Mouse (Mus musculus): ENCODE data around the gene Atf6.

Atf6 gene

DNA sequence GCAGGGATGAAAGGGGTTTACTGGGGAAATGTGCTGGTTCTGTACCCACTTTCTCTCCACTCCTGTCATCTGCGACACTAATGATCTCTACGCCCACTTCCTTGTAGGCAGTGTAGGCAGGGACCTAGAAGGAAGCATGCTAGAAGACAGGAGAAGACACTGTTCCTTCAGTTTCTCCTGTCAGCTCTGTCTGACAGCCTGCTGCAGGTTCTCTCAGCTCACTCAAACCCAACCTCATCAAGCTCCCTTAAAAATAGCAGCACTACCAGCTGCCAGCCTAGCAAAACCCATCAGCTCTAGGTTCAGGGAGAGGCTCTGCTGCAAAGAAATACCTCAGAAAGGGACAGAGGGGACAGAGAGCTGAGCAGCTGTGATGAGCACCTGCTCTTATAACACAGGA lies 17.6 kb downstream of the Atf6 start:
- no peak for DNase-seq (ENCODE audit: low read depth, low spot score)

DNA sequence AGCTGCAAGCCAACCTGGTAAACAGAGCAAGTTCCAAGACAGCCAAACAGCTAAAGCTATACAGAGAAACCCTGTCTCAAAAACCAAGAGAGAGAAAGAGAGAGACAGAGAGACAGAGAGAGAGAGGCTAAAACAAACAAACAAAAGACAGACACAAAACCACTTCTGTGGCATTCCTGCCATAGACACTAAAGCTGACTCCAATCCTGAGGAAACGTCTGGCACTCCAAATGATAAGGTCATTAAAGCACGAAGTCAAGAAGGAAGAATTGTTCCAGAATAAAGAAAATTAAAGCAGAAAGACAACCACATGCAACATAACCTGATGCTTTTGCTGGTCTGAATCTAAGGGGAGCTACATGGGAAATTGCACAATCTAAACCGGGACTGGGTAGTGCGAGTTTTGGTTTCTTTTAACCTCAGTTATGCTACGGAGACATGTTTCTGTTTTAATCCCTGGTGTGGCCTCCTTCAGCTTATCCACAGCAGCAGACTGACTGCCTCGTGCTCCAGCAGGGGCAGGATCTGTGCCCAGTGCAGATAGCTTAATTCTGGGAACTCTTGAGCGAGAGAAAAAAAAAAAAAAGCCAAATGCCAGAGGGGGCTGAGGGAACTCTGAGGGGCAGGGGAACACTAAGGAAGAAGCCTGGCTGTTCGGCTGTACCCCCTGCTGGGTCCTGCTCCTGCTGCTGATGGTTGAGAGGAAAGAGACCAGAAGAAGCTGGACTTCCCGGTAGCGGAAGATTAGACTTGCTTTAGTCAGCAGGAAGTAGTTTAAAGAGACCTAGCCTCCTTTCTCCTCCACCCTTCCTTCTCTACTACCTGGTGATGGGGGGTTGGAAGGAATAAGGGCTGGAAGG lies 21.9 kb downstream of the Atf6 start:
- no peak for DNase-seq (ENCODE audit: low read depth, low spot score)

DNA sequence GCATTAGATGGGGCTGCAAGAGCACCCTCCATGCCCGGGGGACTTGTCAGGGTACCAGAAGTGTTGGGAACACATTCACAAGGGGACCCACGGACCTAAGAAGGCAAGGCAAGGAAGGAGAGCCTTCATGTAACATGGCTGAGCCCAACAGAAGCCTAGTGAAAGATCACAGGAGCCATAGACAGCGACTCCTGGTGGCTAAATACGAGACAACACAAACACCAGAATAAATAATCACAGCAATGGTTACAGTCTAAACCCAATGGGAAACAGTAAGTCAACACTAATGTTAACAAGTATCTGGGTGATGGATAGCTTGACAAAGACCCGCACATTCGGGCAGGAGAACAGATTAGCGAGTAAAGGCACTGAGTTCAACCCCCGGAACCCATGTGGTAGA lies 23.2 kb downstream of the Atf6 start:
- DNase-seq (ENCODE audit: low read depth, low spot score), result peak; percentile 28

DNA sequence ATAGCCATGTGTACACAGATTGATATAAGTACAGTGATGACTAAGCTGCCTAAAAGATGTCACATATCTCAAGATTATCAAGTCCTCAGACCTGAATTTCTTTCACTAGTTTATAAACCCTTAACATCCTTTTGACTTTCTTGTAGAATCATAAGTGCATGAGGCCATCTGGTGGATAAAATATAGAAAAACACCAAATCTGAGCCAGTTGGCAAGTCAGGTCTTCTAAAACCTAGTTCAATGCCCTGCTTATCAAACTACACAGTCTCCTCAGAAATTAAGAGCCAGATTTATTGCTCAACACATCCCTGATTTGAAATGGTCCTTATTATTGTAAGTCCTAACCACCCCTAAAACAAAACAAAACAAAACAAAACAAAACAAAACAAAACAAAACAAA lies 27.9 kb downstream of the Atf6 start:
- DNase-seq (ENCODE audit: low read depth, low spot score), result no peak

DNA sequence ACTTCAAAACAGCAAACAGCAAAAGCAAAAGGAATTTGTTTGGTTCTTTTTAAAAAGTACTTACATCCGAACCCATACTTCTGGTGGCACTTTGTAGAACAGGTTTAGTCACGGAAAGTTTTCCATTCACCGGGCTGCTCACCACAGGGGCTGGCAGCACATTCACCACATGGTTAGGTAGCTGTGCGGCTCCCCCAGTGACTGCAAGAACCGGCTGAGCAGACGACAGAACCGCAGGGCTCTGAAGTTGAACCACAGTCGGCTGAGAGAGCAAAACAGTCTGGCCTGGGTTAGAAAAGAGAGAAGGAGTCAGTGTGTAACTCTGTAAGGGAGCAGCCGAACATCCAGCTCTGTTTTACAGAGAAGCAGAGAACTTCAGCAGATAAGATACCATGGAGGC lies 32.8 kb downstream of the Atf6 start:
- DNase-seq (ENCODE audit: low read depth, low spot score), result no peak

DNA sequence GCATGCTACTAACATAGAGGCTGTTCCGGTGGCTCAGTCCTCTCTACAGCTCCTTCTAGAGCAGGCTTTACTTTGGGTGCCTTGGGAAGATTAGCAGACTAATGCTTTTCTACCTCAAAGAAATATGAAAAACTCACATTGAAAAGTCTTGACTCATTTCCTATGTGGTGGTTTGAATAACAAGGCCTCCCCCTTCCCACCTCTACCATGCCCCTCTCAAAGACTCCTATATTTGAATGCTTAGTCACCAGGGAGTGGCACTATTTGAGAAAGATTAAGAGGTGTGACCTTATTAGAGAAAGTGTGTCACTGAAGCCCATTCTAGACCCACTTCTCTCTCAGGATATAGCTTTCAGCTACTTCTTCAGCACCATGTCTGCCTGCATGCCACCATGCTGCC lies 37.8 kb downstream of the Atf6 start:
- no peak for DNase-seq (ENCODE audit: low read depth, low spot score)

DNA sequence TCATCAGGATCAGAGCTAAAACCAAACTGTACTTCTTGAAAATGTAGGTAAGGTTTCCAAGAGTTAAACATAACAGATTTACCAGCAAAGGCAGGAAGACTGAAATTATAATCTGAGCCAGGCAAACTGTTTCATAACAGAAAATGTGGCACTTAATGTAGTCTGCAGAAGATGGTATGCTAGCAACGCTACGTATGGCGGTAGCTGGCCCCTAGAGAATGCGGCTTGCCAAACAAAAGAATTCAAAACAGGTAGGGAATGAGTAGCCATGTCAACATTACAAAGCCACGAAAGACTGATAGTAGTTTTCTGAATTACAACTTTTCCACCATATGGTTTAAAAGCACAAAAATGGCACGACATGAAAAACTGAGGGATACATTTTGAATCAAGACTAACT lies 38.2 kb downstream of the Atf6 start:
- no peak for DNase-seq (ENCODE audit: low read depth, low spot score)

DNA sequence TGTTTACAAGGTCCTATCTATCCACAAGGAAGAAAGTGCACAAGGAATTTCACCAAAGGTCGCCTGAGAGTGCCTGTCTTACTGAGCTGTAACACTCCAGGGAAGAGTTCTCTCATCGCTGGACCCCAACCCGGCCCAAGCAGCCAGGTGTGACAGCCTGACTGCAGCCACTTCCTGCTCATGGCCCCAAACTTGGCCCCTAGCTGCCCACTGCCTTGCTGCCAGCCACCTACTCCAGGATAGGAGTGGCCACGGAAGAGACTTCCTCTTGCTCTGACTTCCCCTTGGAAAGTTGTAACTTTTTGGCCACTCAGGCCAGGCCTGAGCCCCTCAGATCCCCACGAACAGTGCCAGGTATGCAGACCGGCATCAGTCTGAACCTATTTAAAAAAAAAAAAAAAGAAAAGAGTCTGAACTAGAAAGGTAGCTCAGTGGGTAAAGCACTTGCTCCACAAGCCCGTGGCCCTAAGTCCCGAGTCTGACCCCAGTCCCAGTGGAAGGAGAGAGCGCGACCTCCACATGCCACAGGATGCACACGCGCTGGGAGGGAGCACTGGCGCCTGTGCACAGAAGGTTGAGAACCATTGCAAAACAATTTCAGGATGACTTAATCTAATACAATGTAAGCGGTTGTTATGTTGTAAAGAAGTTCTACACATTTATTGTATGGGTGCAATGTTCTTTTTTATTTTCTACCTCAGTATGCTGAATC lies 47.3 kb downstream of the Atf6 start:
- DNase-seq (ENCODE audit: low read depth, low spot score), result no peak

DNA sequence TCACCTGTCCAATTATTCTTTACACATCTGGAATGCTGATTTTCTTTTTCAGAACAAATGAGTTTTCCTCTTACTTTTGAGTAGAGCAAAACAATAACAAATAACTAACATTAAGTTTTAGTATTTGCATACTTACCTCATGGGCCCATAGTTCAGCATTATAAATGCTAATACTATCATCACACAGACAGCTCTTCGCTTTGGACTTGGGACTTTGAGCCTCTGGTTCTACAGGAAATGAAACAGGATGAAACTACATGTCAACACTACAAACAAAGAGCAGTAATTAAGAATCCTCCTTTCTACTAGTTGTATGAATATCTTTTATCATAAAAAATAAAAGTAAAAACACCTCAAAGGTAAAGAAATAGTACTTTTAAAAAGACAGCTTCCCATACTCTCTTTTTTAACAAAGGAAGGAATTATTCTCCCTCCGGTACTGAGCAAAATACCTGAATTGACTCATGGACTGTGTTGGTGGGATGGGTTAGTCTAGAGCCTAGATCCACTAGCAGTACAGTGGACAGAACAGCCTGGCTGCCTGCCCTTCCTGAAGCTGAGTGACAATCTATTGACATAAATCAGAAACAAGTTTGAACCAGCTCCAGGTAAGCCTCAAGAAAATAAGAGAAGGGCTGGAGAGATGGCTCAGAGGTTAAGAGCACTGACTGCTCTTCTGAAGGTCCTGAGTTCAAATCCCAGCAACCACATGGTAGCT lies 52.1 kb downstream of the Atf6 start:
- DNase-seq (ENCODE audit: low read depth, low spot score), result no peak

DNA sequence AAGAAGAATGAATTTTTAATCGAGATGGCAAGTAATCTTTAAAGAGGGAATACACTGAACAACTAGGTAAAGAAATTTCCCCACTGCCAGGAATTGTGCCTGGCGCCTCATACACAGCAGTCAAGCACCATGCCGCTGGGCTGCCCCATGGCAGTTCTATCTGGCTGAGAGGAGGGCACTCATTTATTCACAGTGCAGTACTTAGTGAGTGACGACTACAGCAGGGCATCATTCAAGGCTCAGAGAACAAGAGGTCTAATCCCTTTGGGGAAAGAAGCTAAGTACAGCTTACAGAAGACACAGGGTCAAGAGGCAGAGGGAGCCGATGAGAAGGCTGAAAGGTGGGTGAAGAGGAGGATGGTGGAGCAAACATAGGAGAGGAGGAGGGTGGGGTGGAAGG lies 54.7 kb downstream of the Atf6 start:
- DNase-seq (ENCODE audit: low read depth, low spot score), result no peak

DNA sequence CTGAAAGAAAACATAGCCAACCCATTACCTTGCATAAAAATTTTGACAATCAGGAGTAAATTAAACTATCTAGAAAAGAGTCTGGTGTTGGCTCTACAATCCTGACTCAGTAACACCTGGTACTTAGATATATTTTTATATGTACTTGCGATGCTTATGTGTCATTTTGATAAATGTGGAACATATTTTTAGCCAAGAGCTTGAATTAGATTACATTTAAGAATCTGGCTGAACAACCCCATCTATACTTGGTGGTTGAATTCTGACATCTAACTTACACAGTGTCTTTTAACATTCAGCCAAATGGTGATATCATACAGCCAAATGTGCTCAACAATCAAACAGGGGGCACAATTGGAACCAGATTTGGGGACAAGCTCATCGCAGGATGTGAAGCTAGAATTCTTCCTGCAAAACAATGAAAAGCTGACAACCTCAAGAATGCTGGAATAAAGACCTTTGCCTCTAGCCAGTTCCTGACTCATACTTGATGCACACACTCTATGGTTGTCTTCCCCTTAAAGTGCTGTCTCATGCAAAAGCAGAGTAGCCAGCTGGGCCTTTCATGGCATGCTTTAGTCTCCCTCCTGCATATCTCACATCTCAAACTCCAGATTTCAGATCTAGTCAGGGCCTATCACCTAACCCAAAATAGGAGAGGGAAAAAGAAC lies 59.8 kb downstream of the Atf6 start:
- DNase-seq (ENCODE audit: low read depth, low spot score), result no peak

DNA sequence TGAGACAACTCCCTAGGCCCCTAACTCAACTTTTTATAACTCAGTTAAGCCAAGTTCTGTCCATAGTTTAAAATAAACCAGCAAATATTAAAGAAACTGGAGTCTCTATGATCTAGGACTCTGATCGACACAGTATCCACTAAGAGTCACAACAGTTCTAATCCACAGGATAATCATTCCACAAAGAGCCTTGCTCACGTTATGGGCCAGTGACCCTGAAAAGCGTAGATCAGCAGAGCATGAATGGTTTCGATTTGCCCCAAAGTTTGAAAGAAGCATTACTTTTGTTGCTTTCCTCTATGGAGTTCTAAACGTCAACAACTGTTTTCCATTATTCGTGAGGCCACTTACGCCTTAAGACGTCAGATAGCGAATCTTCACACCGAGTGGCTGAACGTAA lies 62.9 kb downstream of the Atf6 start:
- DNase-seq (ENCODE audit: low read depth, low spot score), result no peak

DNA sequence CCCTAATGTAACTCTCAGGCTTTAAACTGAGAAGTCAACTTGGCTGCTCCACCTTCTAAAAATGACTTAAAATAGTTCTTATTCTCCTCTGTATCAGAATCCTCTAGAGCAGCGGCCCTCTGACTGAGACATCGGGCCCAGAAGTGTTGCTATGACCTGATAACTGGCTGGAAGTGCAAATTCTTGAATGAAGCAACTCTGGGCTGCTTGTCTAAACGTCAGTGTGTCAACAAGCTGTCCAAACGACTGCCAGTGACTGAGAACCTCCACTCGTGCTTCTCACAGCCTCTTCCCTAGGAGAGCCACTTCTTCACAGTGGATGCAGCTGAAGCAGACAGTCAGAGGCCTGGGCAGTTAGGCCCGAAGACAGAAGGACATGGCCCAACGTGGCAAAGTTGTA lies 64.9 kb downstream of the Atf6 start:
- DNase-seq (ENCODE audit: low read depth, low spot score), result no peak

DNA sequence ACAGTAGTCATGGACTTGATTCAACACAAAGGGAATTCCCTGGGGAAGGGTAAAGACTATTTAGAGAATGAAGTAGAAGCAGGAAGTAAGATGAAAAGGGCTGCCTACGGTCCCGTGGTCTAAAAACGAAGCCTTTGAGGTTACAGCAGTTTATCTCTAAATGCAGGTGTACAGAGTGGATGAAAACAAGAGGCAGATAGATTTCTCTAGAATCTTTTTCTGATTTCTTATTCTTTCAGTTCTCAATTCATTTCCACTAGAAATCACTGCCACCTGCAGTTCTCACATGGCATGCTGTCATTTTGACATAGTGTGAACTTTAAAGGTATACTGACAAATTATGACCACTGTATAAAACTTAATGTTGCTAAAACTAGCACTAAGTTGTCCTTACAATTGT lies 66.9 kb downstream of the Atf6 start:
- DNase-seq (ENCODE audit: low read depth, low spot score), result no peak

DNA sequence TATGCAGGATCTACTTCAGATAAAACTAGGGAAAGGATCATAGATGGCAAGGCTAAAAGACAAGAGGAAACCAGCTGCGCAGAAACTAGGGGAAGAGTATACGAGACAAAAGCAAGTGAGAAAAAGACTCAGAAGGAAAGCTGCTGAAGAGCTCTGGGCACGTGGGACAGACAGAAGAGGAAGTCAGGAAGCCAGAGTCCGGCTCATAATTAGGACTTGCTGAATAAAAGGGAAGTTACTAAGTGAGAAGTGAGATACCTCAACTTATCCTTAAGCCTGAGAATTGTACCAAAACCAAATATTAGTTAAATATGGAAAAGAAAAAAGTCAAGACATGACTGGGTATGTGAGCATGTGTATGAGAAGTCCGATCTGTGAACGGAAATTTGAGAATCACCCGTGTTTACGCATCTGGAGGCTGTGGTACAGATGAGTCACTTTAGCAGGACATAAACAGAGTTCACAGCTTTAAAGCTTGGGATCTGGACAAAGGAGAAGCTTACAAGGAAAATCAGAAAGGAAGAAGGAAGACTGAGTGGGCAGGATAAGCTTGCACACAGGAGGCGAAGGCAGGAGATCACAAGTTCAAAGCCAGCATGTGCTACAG lies 71.7 kb downstream of the Atf6 start:
- DNase-seq (ENCODE audit: low read depth, low spot score), result no peak

DNA sequence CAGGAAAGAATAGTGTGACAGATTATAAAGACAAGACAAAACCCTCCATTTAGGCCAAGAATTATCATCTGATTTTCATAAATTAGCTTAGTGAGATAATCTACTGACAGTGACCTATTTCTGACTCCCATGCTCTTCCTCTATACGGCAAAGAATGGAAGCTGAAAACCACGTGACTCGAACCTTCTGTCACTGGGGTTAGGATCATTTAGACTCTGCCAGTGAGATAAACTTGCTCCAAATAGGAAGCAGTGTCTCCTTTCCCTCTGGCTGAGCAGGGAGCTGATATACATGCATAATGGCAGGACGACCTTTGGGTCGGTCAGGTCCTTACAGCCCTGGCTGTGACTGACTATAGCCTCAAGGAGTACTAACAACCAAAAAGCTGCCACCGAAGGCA lies 76.0 kb downstream of the Atf6 start:
- DNase-seq (ENCODE audit: low read depth, low spot score), result no peak

DNA sequence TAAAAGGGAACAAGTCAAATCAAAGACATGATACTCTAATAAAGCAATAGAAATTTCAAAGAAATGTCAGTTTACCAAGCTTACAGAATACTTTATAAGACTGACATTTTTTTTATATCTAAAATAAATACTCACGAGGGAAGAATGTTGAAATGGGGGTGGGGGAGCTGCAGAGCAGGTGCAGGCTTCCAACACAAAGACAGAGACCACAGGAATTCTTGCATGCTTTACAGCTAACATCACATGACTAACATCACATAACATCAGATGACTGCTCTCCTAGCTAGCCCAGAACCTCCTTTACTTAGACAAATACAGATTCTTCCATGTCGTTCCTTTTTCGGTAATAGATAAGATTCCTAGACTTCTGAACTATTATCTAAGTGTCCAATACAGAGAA lies 76.6 kb downstream of the Atf6 start:
- no peak for DNase-seq (ENCODE audit: low read depth, low spot score)

DNA sequence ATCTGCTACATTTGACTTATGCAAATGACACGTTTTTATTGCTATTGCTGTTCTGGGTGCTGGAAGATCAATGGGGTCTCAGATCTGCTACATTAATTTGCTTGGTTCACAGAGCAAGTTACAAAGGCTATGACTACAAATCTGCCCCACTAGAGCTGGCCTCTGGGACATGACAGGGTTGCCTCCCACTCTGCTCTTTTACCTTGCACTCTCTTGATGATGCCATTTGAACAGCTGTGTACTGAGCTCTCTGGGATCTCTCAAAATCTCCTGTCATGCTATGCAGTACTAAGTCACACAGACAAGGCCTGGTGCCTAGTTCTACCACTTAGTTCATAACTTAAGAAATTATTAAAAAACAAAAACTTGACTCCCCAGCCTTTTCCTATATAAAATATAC lies 79.9 kb downstream of the Atf6 start:
- DNase-seq (ENCODE audit: low read depth, low spot score), result no peak

DNA sequence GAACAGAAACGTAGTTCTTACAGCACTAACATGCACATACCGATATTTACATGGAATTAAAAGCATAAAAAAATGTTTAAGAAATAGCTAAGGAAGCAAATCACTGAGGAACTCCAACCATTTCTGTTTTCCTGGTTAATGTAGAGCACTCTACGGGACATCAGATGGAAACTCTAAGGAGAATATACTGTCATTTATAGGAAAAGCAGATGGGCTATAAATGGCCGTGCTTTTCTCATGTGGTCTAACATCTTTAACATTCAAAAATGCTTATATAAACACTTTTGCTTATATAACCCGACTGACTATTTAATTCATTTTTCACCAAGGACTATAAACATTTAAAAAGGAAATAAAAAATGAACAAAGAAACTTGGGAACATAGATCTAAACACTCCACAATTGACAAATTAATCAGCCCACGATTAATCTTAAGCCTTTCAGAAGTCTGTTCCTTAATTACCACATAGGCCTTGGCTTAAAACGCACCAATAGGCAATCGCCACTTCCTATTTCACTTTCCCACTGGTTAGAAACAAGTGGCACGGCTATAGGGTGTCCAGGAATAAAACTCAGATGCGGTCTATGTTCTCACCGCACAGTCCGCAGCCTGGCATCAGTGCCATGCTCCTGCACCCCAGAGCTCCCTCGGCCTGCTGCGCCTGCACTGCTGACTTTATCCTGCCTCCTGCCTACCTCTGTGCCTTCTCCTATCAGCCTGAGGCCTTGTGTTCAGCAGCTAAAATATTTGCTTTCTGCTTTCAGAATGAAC lies 80.8 kb downstream of the Atf6 start:
- no peak for DNase-seq (ENCODE audit: low read depth, low spot score)

DNA sequence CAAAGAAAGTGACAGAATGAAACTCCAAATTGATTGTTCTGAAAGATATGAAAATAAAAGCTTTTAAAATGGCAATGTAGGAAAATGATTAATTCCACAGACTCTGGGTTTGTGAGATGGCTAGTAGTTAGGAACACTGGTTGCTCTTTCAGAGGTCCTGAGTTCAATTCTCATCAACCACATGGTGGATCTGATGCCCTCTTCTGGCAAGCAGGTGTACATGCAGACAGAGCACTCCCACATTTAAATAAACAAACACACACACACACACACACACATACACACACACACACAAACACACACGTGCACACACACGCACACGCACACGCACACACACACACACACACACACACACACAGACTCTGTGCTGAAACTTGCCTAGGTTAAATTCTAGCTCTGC lies 89.9 kb downstream of the Atf6 start:
- peak; percentile 31 for DNase-seq (ENCODE audit: low read depth, low spot score)

DNA sequence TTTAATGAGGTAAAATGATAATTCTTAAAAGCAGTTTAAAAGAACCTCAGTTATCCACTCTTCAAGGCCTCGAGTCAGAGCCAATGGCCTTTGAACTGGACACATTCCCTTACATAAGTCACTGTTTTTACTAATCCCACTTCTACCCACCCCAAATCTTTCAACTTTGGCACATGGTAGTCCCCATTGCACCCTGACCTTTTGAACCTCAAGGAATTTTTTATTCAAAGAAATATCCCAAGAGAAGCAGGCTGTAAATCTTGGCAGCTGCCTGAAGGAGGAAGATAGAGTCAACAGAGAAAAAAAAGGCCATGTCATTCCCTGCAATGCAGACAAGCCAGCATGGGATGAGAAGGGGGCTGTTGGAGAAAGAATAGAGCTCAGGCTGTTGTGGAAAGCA lies 93.1 kb downstream of the Atf6 start:
- DNase-seq (ENCODE audit: low read depth, low spot score), result no peak

All from R1 (cell line).